Mouse (Mus musculus) limb, embryonic 10.5 days (tissue): ENCODE data around the gene Dnajc28. TPM values are rescaled to one million over a fixed set of nuclear protein-coding genes. Genes with fewer than 3 reads are reported as not detected.
"Not testable (repeated sequence)": the region's sequence is repeated elsewhere in the genome, so short reads cannot be mapped to it uniquely, and the experiment has no call there.

Experiments used
- DNase-seq: peaks from one replicate; pipeline ENCODE4 v3.0.0-alpha.2; 2017; ENCODE audit warnings: low spot score
- H3K27ac ChIP-seq: fragments of 300-500 bp; sonication (generic); 2 replicates; pipeline ENCODE4 v1.5.1; 2016; ENCODE audit warnings: mild to moderate bottlenecking
- H3K27me3 ChIP-seq: fragments of 300-500 bp; sonication (generic); 2 replicates; pipeline ENCODE4 v1.6.1; 2016; ENCODE audit warnings: low read depth, mild to moderate bottlenecking; ENCODE audit not compliant: poor library complexity, severe bottlenecking
- H3K36me3 ChIP-seq: fragments of 300-500 bp; sonication (generic); 2 replicates; pipeline ENCODE4 v1.6.1; 2016; ENCODE audit warnings: mild to moderate bottlenecking, moderate library complexity
- H3K4me1 ChIP-seq: fragments of 300-500 bp; sonication (generic); 2 replicates; pipeline ENCODE4 v1.6.1; 2016
- H3K4me3 ChIP-seq: fragments of 300-500 bp; sonication (generic); 2 replicates; pipeline ENCODE4 v1.5.1; 2016; ENCODE audit warnings: mild to moderate bottlenecking, moderate library complexity
- H3K9me3 ChIP-seq: fragments of 300-500 bp; sonication (generic); replicated peaks from 2 replicates; pipeline ENCODE4 v1.6.1; 2016; ENCODE audit warnings: mild to moderate bottlenecking
- WGBS: fragments of 180-500 bp; shearing (Covaris S2); methylation state at CpG from one replicate; pipeline ENCODE4 v1.1.7; 2016; 5-methylcytosine and 5-hydroxymethylcytosine counted together
- polyA plus RNA-seq: library from polyadenylated mRNA; unstranded; fragments of >200 nt; fragmentation: Nextera tagmentation; extraction: Ambion mirVana; gene quantifications from 2 replicates; pipeline ENCODE4 v1.2.1, GENCODE M21; 2016

Dnajc28 gene
- polyA plus RNA-seq, 1 experiment from 2014 or later, result 4.6 TPM

- peak; percentile 95 for DNase-seq
- Histone ChIP-seq H3K4me3 (peak within 1 kb of the TSS; percentile 88), H3K27ac (peak within 1 kb of the TSS; percentile 99), H3K27me3 (no peaks in the 10 kb centered on the region), H3K9me3 (no peaks in the 10 kb centered on the region), H3K4me1 (peaks cover 12% of the 10 kb centered on the region), H3K36me3 (peaks cover 31% of the 10 kb centered on the region)
- under 1% methylated on average over 59 of the region's 59 CpGs for WGBS
Measured at GRCm38 (mm10) chr16:91646681-91647419, 28.0 kb upstream of the Dnajc28 start, which contains the start of gene Gart. TSS of gene Gart (minus strand) at chr16:91646952.

- no peaks in the 10 kb centered on the region for H3K27me3 ChIP-seq
- WGBS, result 1% methylated on average over 11 of the region's 11 CpGs
- peaks cover 12% of the 10 kb centered on the region for H3K4me1 ChIP-seq
- H3K36me3 ChIP-seq, result peaks cover 31% of the 10 kb centered on the region
- DNase-seq, result no peak
- no peaks in the 10 kb centered on the region for H3K9me3 ChIP-seq
- H3K4me3 ChIP-seq, result peak overlapping the region; percentile 88
- peak overlapping the region; percentile 99 for H3K27ac ChIP-seq
Measured at GRCm38 (mm10) chr16:91645995-91646602, 27.3 kb upstream of the Dnajc28 start.

- Histone ChIP-seq H3K36me3 (peaks cover 33% of the 10 kb centered on the region), H3K4me3 (peak overlapping the region; percentile 88), H3K4me1 (peaks cover 12% of the 10 kb centered on the region)
- not testable (repeated sequence) for H3K27ac ChIP-seq, H3K27me3 ChIP-seq, DNase-seq, H3K9me3 ChIP-seq
- WGBS, result 88% methylated on average over 1 of the region's 2 CpGs
Measured at GRCm38 (mm10) chr16:91645420-91645819, 26.6 kb upstream of the Dnajc28 start.

DNA sequence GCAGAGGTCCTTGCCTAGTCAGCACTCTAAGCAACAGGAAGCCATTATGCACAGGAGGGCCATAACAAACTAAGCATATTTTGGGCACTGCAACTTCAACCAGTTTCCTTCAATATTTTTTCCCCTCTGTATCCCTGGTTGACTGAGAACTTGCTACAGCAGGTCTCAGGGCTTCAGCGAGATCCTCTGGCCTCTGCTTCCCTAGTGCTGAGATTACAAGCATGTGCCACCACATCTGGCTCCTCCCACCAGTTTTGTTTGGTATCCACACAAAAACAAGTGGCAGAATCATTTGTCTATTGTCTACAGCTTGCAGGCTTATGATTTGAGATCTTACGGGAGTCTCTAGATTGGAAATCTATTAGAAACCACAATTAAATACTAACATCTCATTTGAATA lies 26.1 kb upstream of the Dnajc28 start:
- peaks cover 35% of the 10 kb centered on the region for H3K36me3 ChIP-seq
- 86% methylated on average over 2 of the region's 2 CpGs for WGBS
- H3K9me3 ChIP-seq, result no peaks in the 10 kb centered on the region
- no peak overlapping the region for H3K27ac ChIP-seq
- peaks cover 12% of the 10 kb centered on the region for H3K4me1 ChIP-seq
- DNase-seq, result no peak
- H3K27me3 ChIP-seq, result no peaks in the 10 kb centered on the region
- no peak overlapping the region for H3K4me3 ChIP-seq

- no peak for DNase-seq
- no peaks in the 10 kb centered on the region for H3K9me3 ChIP-seq
- peaks cover 83% of the 10 kb centered on the region for H3K36me3 ChIP-seq
- WGBS, result 94% methylated on average over 8 of the region's 8 CpGs
- H3K27ac ChIP-seq, result no peak overlapping the region
- no peak overlapping the region for H3K4me3 ChIP-seq
- no peaks in the 10 kb centered on the region for H3K27me3 ChIP-seq
- H3K4me1 ChIP-seq, result no peaks in the 10 kb centered on the region
Measured at GRCm38 (mm10) chr16:91640171-91640570, 21.3 kb upstream of the Dnajc28 start.

DNA sequence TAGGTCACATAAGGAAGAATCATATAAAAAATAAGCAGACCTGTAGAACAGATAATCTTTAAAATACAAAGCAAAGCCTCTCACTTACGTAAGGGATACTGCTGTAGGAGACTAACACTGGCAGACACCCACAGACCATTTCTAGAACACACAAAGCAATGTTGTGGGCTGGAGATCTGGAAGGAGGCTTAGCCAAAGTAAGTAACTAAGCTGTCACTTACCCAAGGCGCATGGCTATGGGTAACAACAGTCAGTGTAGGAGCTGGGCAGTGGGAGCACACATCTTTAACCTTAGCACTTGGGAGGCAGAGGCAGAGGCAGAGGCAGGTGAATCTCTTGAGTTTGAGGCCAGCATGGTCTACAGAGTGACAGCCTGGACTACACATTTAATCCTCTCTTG lies 20.8 kb upstream of the Dnajc28 start:
- Histone ChIP-seq H3K27me3 (no peaks in the 10 kb centered on the region), H3K9me3 (no peaks in the 10 kb centered on the region), H3K27ac (no peak overlapping the region), H3K4me1 (no peaks in the 10 kb centered on the region), H3K36me3 (peaks cover 88% of the 10 kb centered on the region), H3K4me3 (no peak overlapping the region)
- no peak for DNase-seq
- WGBS, result 98% methylated on average over 2 of the region's 2 CpGs

DNA sequence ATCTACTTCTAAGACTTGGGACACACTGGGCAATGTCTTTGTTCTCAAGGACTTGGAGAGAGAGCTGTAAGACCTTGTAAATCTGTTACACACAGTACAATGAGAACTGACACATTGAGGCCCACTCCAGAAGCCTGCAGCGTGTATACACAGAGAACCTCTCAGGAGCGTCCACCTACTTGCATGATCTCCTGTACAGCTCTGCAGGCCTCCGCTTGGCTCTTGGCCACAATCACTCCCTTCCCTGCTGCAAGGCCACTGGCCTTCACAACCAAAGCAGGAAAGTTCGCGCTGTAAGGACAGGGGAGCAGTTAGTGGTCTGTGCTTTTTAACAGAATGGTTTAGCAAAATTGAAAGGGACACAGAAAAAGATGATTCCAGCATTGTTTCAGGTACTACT lies 20.3 kb upstream of the Dnajc28 start:
- no peak for DNase-seq
- Histone ChIP-seq H3K36me3 (peaks cover 93% of the 10 kb centered on the region), H3K27ac (no peak overlapping the region), H3K4me1 (no peaks in the 10 kb centered on the region), H3K27me3 (no peaks in the 10 kb centered on the region), H3K4me3 (no peak overlapping the region), H3K9me3 (no peaks in the 10 kb centered on the region)
- WGBS, result 99% methylated on average over 5 of the region's 5 CpGs

- Histone ChIP-seq H3K4me3 (no peak overlapping the region), H3K4me1 (no peaks in the 10 kb centered on the region), H3K9me3 (no peaks in the 10 kb centered on the region), H3K36me3 (peaks cover 98% of the 10 kb centered on the region), H3K27me3 (no peaks in the 10 kb centered on the region), H3K27ac (no peak overlapping the region)
- no peak for DNase-seq
- 95% methylated on average over 12 of the region's 12 CpGs for WGBS
Measured at GRCm38 (mm10) chr16:91633641-91634040, 14.8 kb upstream of the Dnajc28 start.

DNA sequence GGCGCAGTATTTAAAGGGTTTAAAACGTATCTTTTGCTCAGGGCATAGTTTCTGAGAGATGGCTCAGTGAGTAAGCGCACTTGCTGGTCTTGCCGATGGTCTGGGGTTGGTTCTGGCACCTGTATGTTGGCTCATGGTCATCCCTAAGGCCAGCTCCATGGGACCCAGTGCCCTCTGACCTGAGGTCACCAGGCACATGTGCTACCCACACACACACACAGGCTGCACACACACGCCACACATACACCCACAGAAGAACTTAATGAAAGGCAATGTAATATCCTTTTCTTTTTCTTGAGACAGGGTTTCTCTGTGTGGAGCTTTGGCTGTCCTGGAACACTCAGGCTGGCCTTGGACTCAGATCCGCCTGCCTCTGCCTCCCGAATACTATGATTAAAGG lies 14.1 kb upstream of the Dnajc28 start:
- no peak for DNase-seq
- Histone ChIP-seq H3K36me3 (peaks cover 98% of the 10 kb centered on the region), H3K27me3 (no peaks in the 10 kb centered on the region), H3K4me3 (no peak overlapping the region), H3K9me3 (no peaks in the 10 kb centered on the region), H3K4me1 (no peaks in the 10 kb centered on the region), H3K27ac (no peak overlapping the region)
- 94% methylated on average over 7 of the region's 7 CpGs for WGBS

- no peak overlapping the region for H3K4me3 ChIP-seq
- no peak for DNase-seq
- H3K36me3 ChIP-seq, result peaks cover 98% of the 10 kb centered on the region
- H3K4me1 ChIP-seq, result no peaks in the 10 kb centered on the region
- no peaks in the 10 kb centered on the region for H3K9me3 ChIP-seq
- no peak overlapping the region for H3K27ac ChIP-seq
- 94% methylated on average over 5 of the region's 5 CpGs for WGBS
- H3K27me3 ChIP-seq, result no peaks in the 10 kb centered on the region
Measured at GRCm38 (mm10) chr16:91632439-91632838, 13.6 kb upstream of the Dnajc28 start.

- H3K27me3 ChIP-seq, result no peaks in the 10 kb centered on the region
- no peak for DNase-seq
- peaks cover 98% of the 10 kb centered on the region for H3K36me3 ChIP-seq
- WGBS, result 89% methylated on average over 1 of the region's 1 CpGs
- H3K4me3 ChIP-seq, result no peak overlapping the region
- no peaks in the 10 kb centered on the region for H3K9me3 ChIP-seq
- no peak overlapping the region for H3K27ac ChIP-seq
- no peaks in the 10 kb centered on the region for H3K4me1 ChIP-seq
Measured at GRCm38 (mm10) chr16:91630584-91630983, 11.8 kb upstream of the Dnajc28 start.

DNA sequence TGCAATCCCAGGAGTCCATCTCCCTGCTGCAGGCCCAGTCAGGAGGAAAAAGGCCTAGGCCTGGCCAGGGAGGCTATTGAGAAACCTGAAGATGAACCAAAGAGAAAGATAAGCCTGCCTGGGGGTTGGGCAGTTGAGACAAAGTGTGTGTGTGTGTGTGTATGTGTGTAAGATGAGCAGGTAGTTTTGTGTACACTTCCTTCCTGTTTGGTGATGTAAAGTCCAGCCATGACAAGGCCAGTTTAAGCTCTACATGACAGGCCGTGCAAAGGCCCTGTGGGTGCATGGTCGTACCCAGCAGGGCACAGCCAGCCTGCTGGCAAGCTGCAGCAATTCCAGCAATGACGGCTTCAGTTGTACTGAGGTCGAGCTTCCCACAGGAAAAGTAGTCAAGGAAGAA lies 10.9 kb upstream of the Dnajc28 start:
- H3K4me1 ChIP-seq, result no peaks in the 10 kb centered on the region
- H3K36me3 ChIP-seq, result peaks cover 98% of the 10 kb centered on the region
- no peaks in the 10 kb centered on the region for H3K27me3 ChIP-seq
- DNase-seq, result no peak
- no peak overlapping the region for H3K4me3 ChIP-seq
- H3K9me3 ChIP-seq, result no peaks in the 10 kb centered on the region
- H3K27ac ChIP-seq, result no peak overlapping the region
- 87% methylated on average over 4 of the region's 4 CpGs for WGBS

- no peaks in the 10 kb centered on the region for H3K9me3 ChIP-seq
- no peak overlapping the region for H3K4me3 ChIP-seq
- H3K36me3 ChIP-seq, result peaks cover 98% of the 10 kb centered on the region
- H3K4me1 ChIP-seq, result no peaks in the 10 kb centered on the region
- H3K27ac ChIP-seq, result no peak overlapping the region
- DNase-seq, result no peak
- H3K27me3 ChIP-seq, result no peaks in the 10 kb centered on the region
- 94% methylated on average over 3 of the region's 3 CpGs for WGBS
Measured at GRCm38 (mm10) chr16:91628673-91629072, 9.8 kb upstream of the Dnajc28 start.
